Mouse (Mus musculus): ENCODE data around the gene Pnmt. TPM values are rescaled to one million over a fixed set of nuclear protein-coding genes. Genes with fewer than 3 reads are reported as not detected.
"Not testable (repeated sequence)": the region's sequence is repeated elsewhere in the genome, so short reads cannot be mapped to it uniquely, and the experiment has no call there.

Gene Pnmt
- polyA plus RNA-seq, 1 experiment from 2014 or later, result 0.86 TPM

- peak overlapping the region; percentile 30; the same call in 1 of the 2 replicates for H3K9ac ChIP-seq (ENCODE audit: low read length)
- H3K9me3 ChIP-seq (ENCODE audit: control insufficient read depth, low read length), result no peaks in the 10 kb centered on the region
- H3K27me3 ChIP-seq (ENCODE audit: control insufficient read depth, insufficient read depth, low read length), result no peaks in the 10 kb centered on the region
- no peak overlapping the region for H3K4me3 ChIP-seq (ENCODE audit: control insufficient read depth in 1 of 2, insufficient read depth in 1 of 2, low read depth in 1 of 2, low read length in 2 of 2)
- H3K27ac ChIP-seq (replicated peaks in 1 of 2; ENCODE audit: control insufficient read depth in 1 of 2, insufficient read depth in 1 of 2, low read depth in 2 of 2, low read length in 2 of 2), result peak overlapping the region in 1 of 2 experiments; percentile 71; a peak in 2 of 4 replicates
- ATAC-seq (ENCODE audit: insufficient number of reproducible peaks, insufficient read depth, low FRiP score, low read depth), result peak; percentile 31; the same call in 1 of the 2 replicates
- WGBS, result 51% methylated on average over 11 of the region's 11 CpGs
- H3K4me1 ChIP-seq (ENCODE audit: control insufficient read depth in 2 of 2, insufficient read depth in 2 of 2, low read length in 2 of 2), result peaks cover 54 to 74% of the 10 kb centered on the region in 2 experiments
- H3K36me3 ChIP-seq (ENCODE audit: control insufficient read depth, insufficient read depth, low read length), result peaks cover 63% of the 10 kb centered on the region
- H3K4me2 ChIP-seq (ENCODE audit: low read length), result no peak overlapping the region
These were observed 8.5 kb upstream of the Pnmt start for GRCm38 (mm10) chr11:98377787-98378186.

GRCm38 (mm10) chr11:98379379-98379778 is 6.9 kb upstream of the Pnmt start:
- Histone ChIP-seq H3K27me3 (ENCODE audit: control insufficient read depth, insufficient read depth, low read length) (no peaks in the 10 kb centered on the region), H3K4me3 (ENCODE audit: control insufficient read depth in 1 of 2, insufficient read depth in 1 of 2, low read depth in 1 of 2, low read length in 2 of 2) (no peak overlapping the region), H3K9me3 (ENCODE audit: control insufficient read depth, low read length) (no peaks in the 10 kb centered on the region), H3K36me3 (ENCODE audit: control insufficient read depth, insufficient read depth, low read length) (peaks cover 55% of the 10 kb centered on the region), H3K4me2 (ENCODE audit: low read length) (no peak overlapping the region), H3K4me1 (ENCODE audit: control insufficient read depth in 2 of 2, insufficient read depth in 2 of 2, low read length in 2 of 2) (peaks cover 60 to 69% of the 10 kb centered on the region in 2 experiments), H3K27ac (replicated peaks in 1 of 2; ENCODE audit: control insufficient read depth in 1 of 2, insufficient read depth in 1 of 2, low read depth in 2 of 2, low read length in 2 of 2) (peak overlapping the region in 1 of 2 experiments; percentile 38; a peak in 2 of 4 replicates), H3K9ac (ENCODE audit: low read length) (no peak overlapping the region)
- no peak for ATAC-seq (ENCODE audit: insufficient number of reproducible peaks, insufficient read depth, low FRiP score, low read depth)
- WGBS, result 57% methylated on average over 7 of the region's 7 CpGs

GRCm38 (mm10) chr11:98380106-98380505 is 6.1 kb upstream of the Pnmt start:
- Histone ChIP-seq H3K36me3 (ENCODE audit: control insufficient read depth, insufficient read depth, low read length) (peaks cover 50% of the 10 kb centered on the region), H3K4me1 (ENCODE audit: control insufficient read depth in 2 of 2, insufficient read depth in 2 of 2, low read length in 2 of 2) (peaks cover 60 to 69% of the 10 kb centered on the region in 2 experiments), H3K4me3 (ENCODE audit: control insufficient read depth in 1 of 2, insufficient read depth in 1 of 2, low read depth in 1 of 2, low read length in 2 of 2) (no peak overlapping the region), H3K27me3 (ENCODE audit: control insufficient read depth, insufficient read depth, low read length) (no peaks in the 10 kb centered on the region), H3K27ac (replicated peaks in 1 of 2; ENCODE audit: control insufficient read depth in 1 of 2, insufficient read depth in 1 of 2, low read depth in 2 of 2, low read length in 2 of 2) (peak overlapping the region in 1 of 2 experiments; percentile 38; a peak in 1 of 4 replicates), H3K4me2 (ENCODE audit: low read length) (no peak overlapping the region), H3K9me3 (ENCODE audit: control insufficient read depth, low read length) (no peaks in the 10 kb centered on the region), H3K9ac (ENCODE audit: low read length) (no peak overlapping the region)
- 75% methylated on average over 6 of the region's 6 CpGs for WGBS
- no peak for ATAC-seq (ENCODE audit: insufficient number of reproducible peaks, insufficient read depth, low FRiP score, low read depth)

- Histone ChIP-seq H3K4me1 (ENCODE audit: control insufficient read depth in 2 of 2, insufficient read depth in 2 of 2, low read length in 2 of 2) (peaks cover 61 to 71% of the 10 kb centered on the region in 2 experiments), H3K4me2 (ENCODE audit: low read length) (no peak overlapping the region), H3K27ac (replicated peaks in 1 of 2; ENCODE audit: control insufficient read depth in 1 of 2, insufficient read depth in 1 of 2, low read depth in 2 of 2, low read length in 2 of 2) (peak overlapping the region in 1 of 2 experiments; percentile 28; a peak in 1 of 4 replicates), H3K4me3 (ENCODE audit: control insufficient read depth in 1 of 2, insufficient read depth in 1 of 2, low read depth in 1 of 2, low read length in 2 of 2) (no peak overlapping the region), H3K27me3 (ENCODE audit: control insufficient read depth, insufficient read depth, low read length) (peaks cover 4% of the 10 kb centered on the region; the same call in 1 of the 2 replicates), H3K9ac (ENCODE audit: low read length) (no peak overlapping the region), H3K9me3 (ENCODE audit: control insufficient read depth, low read length) (no peaks in the 10 kb centered on the region), H3K36me3 (ENCODE audit: control insufficient read depth, insufficient read depth, low read length) (peaks cover 35% of the 10 kb centered on the region)
- 81% methylated on average over 2 of the region's 2 CpGs for WGBS
- no peak for ATAC-seq (ENCODE audit: insufficient number of reproducible peaks, insufficient read depth, low FRiP score, low read depth)
These were observed 4.6 kb upstream of the Pnmt start for GRCm38 (mm10) chr11:98381651-98382050.

GRCm38 (mm10) chr11:98382405-98382804 is 3.8 kb upstream of the Pnmt start:
- Histone ChIP-seq H3K36me3 (ENCODE audit: control insufficient read depth, insufficient read depth, low read length) (peaks cover 27% of the 10 kb centered on the region), H3K27ac (replicated peaks in 1 of 2; ENCODE audit: control insufficient read depth in 1 of 2, insufficient read depth in 1 of 2, low read depth in 2 of 2, low read length in 2 of 2) (peak overlapping the region in 1 of 2 experiments; percentile 28; a peak in 1 of 4 replicates), H3K4me1 (ENCODE audit: control insufficient read depth in 2 of 2, insufficient read depth in 2 of 2, low read length in 2 of 2) (peaks cover 58 to 71% of the 10 kb centered on the region in 2 experiments)
- ATAC-seq (ENCODE audit: insufficient number of reproducible peaks, insufficient read depth, low FRiP score, low read depth); H3K4me2 ChIP-seq (ENCODE audit: low read length); H3K9ac ChIP-seq (ENCODE audit: low read length); H3K27me3 ChIP-seq (ENCODE audit: control insufficient read depth, insufficient read depth, low read length); H3K9me3 ChIP-seq (ENCODE audit: control insufficient read depth, low read length); H3K4me3 ChIP-seq (ENCODE audit: control insufficient read depth in 1 of 2, insufficient read depth in 1 of 2, low read depth in 1 of 2, low read length in 2 of 2): not testable (repeated sequence)
- WGBS, result 28% methylated on average over 2 of the region's 2 CpGs

GRCm38 (mm10) chr11:98383261-98384030 is 2.8 kb upstream of the Pnmt start, which contains the start of gene Tcap:
Gene Tcap, plus strand, starts transcription at chr11:98383811.
- Histone ChIP-seq H3K27me3 (ENCODE audit: control insufficient read depth, insufficient read depth, low read length) (peaks cover 12% of the 10 kb centered on the region; the same call in 1 of the 2 replicates), H3K9me3 (ENCODE audit: control insufficient read depth, low read length) (no peaks in the 10 kb centered on the region), H3K4me2 (ENCODE audit: low read length) (peak within 1 kb of the TSS; percentile 73), H3K9ac (ENCODE audit: low read length) (peak within 1 kb of the TSS; percentile 89), H3K36me3 (ENCODE audit: control insufficient read depth, insufficient read depth, low read length) (peaks cover 17% of the 10 kb centered on the region), H3K4me1 (ENCODE audit: control insufficient read depth in 2 of 2, insufficient read depth in 2 of 2, low read length in 2 of 2) (peaks cover 54 to 69% of the 10 kb centered on the region in 2 experiments), H3K27ac (replicated peaks in 1 of 2; ENCODE audit: control insufficient read depth in 1 of 2, insufficient read depth in 1 of 2, low read depth in 2 of 2, low read length in 2 of 2) (peak within 1 kb of the TSS; percentile 88 to 91), H3K4me3 (ENCODE audit: control insufficient read depth in 1 of 2, insufficient read depth in 1 of 2, low read depth in 1 of 2, low read length in 2 of 2) (peak within 1 kb of the TSS; percentile 53 to 54)
- ATAC-seq (ENCODE audit: insufficient number of reproducible peaks, insufficient read depth, low FRiP score, low read depth), result peak; percentile 61
- WGBS, result 28% methylated on average over 14 of the region's 14 CpGs

GRCm38 (mm10) chr11:98384216-98384615 is 2.0 kb upstream of the Pnmt start:
- no peak for ATAC-seq (ENCODE audit: insufficient number of reproducible peaks, insufficient read depth, low FRiP score, low read depth)
- H3K9me3 ChIP-seq (ENCODE audit: control insufficient read depth, low read length), result no peaks in the 10 kb centered on the region
- H3K4me1 ChIP-seq (ENCODE audit: control insufficient read depth in 2 of 2, insufficient read depth in 2 of 2, low read length in 2 of 2), result peaks cover 51 to 69% of the 10 kb centered on the region in 2 experiments
- H3K9ac ChIP-seq (ENCODE audit: low read length), result peak overlapping the region; percentile 89
- peak overlapping the region; percentile 88 to 91 for H3K27ac ChIP-seq (replicated peaks in 1 of 2; ENCODE audit: control insufficient read depth in 1 of 2, insufficient read depth in 1 of 2, low read depth in 2 of 2, low read length in 2 of 2)
- H3K36me3 ChIP-seq (ENCODE audit: control insufficient read depth, insufficient read depth, low read length), result peaks cover 9% of the 10 kb centered on the region
- peaks cover 12% of the 10 kb centered on the region; the same call in 1 of the 2 replicates for H3K27me3 ChIP-seq (ENCODE audit: control insufficient read depth, insufficient read depth, low read length)
- peak overlapping the region; percentile 73 for H3K4me2 ChIP-seq (ENCODE audit: low read length)
- 50% methylated on average over 20 of the region's 20 CpGs for WGBS
- H3K4me3 ChIP-seq (ENCODE audit: control insufficient read depth in 1 of 2, insufficient read depth in 1 of 2, low read depth in 1 of 2, low read length in 2 of 2), result peak overlapping the region; percentile 53 to 54
